Mouse (Mus musculus) olfactory bulb, adult 2 months (tissue): ENCODE results near the gene Apc2. TPM values are rescaled to one million over a fixed set of nuclear protein-coding genes. Genes with fewer than 3 reads are reported as not detected.
"Not testable (repeated sequence)": the region's sequence is repeated elsewhere in the genome, so short reads cannot be mapped to it uniquely, and the experiment has no call there.

Experiments used
- H3K27ac ChIP-seq: fragments of 200-500 bp; 2 replicates; pipeline ENCODE4 v1.5.1; 2012; ENCODE audit warnings: low read depth, low read length; ENCODE audit not compliant: insufficient read depth
- H3K4me1 ChIP-seq: fragments of 200-500 bp; 2 replicates; pipeline ENCODE4 v1.6.1; 2012; ENCODE audit warnings: low read length; ENCODE audit not compliant: control insufficient read depth, insufficient read depth
- H3K4me3 ChIP-seq: fragments of 200-500 bp; 2 replicates; pipeline ENCODE4 v1.5.1; 2012; ENCODE audit warnings: mild to moderate bottlenecking, low read depth, low read length, moderate library complexity; ENCODE audit not compliant: insufficient read depth
- CTCF ChIP-seq: fragments of 200-500 bp; IDR thresholded peaks from 2 replicates; pipeline ENCODE4 v1.5.1; 2012; ENCODE audit warnings: low read depth, mild to moderate bottlenecking, low read length, moderate library complexity; ENCODE audit not compliant: insufficient read depth
- POLR2A ChIP-seq: fragments of 200-500 bp; IDR thresholded peaks from 2 replicates; pipeline ENCODE4 v1.6.1; 2012; ENCODE audit warnings: mild to moderate bottlenecking, low read depth, low read length, moderate library complexity; ENCODE audit not compliant: insufficient read depth
- WGBS: fragments of 180-500 bp; shearing (Covaris S2); methylation state at CpG from one replicate; pipeline ENCODE4 v1.1.7; 2018; 5-methylcytosine and 5-hydroxymethylcytosine counted together
- polyA plus RNA-seq: library from polyadenylated mRNA; stranded (reverse); fragments of >200 nt; gene quantifications from 2 replicates; pipeline ENCODE4 v1.2.4, GENCODE M21; 2012; ENCODE audit warnings: low replicate concordance; ENCODE audit not compliant: missing spikeins, insufficient read depth, insufficient read length

The Apc2 gene
- polyA plus RNA-seq = not detected in 2 replicates

DNA sequence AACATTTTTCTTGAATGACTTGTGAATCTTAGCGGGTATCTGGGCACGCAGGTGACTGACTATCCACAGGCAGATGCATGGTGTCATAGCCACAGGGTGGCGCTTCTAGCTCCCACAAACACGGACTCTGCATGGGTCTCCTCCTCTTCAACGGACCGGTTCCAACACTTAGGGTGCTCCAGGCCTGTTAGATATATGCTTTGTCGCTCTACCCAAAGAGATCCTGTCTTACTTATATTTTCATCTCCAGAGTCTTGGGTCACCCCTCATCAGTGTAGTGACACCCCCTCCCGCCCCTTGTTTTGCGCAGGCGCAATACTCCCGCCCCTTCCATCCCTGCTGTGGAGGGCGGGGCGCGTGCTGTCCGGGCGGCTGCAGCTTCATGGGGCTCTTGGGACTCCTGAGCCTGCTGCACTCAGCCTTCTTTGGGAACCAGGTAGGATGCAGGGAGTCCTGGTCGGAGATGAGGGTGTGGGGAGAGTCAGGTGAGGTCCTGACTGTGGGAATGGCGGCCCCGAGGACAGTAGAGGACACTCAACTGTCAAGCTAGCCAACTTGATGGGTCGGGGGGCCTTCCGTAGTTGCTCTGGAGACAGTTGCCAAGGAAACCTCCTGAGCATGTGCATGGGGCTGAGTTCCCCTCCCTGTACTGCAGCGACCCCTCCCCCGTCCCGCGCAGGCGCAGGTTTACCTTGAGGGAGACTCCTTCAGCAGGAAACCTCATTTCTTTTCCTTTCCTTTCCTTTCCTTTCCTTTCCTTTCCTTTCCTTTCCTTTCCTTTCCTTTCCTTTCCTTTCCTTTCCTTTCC is at the start of gene Apc2:
TSS of gene Apc2 (plus strand) at position 360 of the 808 bp plus-strand sequence.
- 1% methylated on average over 26 of the region's 26 CpGs for WGBS
- Histone ChIP-seq H3K27ac (peak within 1 kb of the TSS; percentile 80), H3K4me1 (peaks cover 56% of the 10 kb centered on the region), H3K4me3 (peak within 1 kb of the TSS; percentile 77)
- peak; percentile 33; the same call in 1 of the 2 replicates for TF ChIP-seq POLR2A
- peak; percentile 73 for TF ChIP-seq CTCF

DNA sequence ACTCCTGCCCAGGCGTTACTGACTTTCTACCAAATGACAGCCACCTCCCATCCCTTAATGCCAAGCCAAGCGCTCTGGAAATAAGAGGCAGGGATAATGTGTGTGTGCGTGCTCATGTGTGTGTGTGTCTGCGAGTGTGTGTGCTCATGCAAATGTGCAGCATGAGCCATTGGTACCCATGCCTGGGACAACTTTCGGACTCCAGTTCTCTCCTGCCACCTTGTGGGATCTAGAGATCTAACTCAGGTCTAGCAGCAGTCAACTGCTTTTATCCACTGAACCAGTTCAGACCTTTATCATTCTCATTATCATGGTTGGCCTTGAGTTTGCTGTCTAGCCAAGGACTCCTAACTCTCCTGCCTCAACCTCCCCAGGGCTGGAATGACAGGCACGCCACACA is 47.9 kb upstream of the Apc2 start:
- Histone ChIP-seq H3K4me3 (no peak overlapping the region), H3K27ac (no peak overlapping the region), H3K4me1 (peaks cover 27% of the 10 kb centered on the region)
- no peak for TF ChIP-seq POLR2A
- no peak for TF ChIP-seq CTCF
- 20% methylated on average over 6 of the region's 6 CpGs for WGBS

DNA sequence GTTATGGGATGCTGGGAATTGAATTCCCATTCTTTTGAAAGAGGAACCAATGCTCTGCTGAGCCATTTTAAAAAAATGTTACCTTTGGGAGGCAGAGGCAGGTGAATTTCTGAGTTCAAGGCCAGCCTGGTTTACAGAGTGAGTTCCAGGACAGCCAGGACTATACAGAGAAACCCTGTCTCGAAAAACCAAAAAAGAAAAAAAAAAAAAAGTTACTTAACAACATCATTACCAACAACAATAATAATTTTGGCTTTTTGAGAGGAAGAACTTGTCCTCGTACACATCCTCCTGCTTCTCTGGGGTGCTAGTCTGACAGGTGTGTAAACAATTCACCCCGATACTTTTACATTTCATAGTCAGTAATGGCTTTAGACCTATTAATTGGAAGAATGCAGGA is 47.3 kb upstream of the Apc2 start:
- H3K4me3 ChIP-seq, H3K27ac ChIP-seq: not testable (repeated sequence)
- peaks cover 28% of the 10 kb centered on the region for H3K4me1 ChIP-seq
- 12% methylated on average over 3 of the region's 3 CpGs for WGBS

DNA sequence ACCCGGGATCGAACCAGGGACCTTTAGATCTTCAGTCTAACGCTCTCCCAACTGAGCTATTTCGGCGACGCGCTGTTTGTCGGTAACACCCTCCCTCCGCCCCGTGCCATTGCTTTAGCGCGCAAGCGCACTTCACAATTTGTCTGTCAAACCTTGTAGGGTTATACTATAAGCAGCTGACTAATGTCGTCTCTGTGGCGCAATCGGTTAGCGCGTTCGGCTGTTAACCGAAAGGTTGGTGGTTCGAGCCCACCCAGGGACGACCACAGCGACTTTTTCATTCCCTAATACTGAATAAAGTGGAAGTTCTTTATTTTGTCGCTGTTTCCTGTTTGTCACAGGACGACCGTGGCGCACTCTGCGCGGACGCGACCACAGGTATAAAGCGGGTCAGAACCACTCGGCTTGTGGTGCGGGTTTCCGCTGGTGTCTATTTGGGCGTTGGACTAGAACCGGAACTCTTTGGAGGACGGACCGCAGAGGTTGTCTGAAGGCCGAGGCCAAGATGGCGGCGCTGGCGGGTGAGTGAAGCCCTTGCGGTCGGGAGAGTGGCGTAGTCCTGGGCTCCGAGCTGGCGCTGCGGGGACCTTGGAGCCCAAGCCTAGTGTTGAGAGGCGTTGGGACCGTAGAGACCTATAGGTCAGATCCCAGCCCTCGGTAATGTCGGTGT is 46.7 kb upstream of the Apc2 start, which contains the start of gene Ndufs7:
TSS of gene Ndufs7 (plus strand) at position 151 of the 670 bp plus-strand sequence.
- WGBS = under 1% methylated on average over 53 of the region's 53 CpGs
- TF ChIP-seq CTCF (no peak), POLR2A (peak; percentile 76)
- Histone ChIP-seq H3K27ac (peak within 1 kb of the TSS; percentile 81), H3K4me1 (peaks cover 29% of the 10 kb centered on the region), H3K4me3 (peak within 1 kb of the TSS; percentile 67)

DNA sequence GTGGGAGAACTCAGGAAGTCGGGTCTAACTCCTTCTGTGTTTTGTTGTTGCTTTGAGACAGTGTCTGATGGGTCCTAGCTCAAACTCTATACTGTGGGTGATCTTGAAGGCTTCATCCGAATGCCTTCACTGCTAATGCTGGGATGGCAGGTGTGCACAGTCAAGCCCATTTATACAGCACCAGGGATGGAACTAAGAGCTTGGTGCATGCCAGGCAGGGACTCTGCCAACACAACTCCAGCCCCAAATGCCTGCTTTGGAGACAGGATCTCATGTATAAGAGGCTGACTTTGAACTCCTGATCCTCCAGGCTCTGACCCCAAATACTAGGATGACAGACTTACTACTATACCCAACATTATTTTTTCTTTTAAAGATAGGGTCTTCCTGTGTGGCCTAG is 45.7 kb upstream of the Apc2 start:
- Histone ChIP-seq H3K27ac (no peak overlapping the region), H3K4me3 (peak overlapping the region; percentile 67), H3K4me1 (peaks cover 26% of the 10 kb centered on the region)
- 30% methylated on average over 2 of the region's 2 CpGs for WGBS
- TF ChIP-seq POLR2A (no peak), CTCF (no peak)

DNA sequence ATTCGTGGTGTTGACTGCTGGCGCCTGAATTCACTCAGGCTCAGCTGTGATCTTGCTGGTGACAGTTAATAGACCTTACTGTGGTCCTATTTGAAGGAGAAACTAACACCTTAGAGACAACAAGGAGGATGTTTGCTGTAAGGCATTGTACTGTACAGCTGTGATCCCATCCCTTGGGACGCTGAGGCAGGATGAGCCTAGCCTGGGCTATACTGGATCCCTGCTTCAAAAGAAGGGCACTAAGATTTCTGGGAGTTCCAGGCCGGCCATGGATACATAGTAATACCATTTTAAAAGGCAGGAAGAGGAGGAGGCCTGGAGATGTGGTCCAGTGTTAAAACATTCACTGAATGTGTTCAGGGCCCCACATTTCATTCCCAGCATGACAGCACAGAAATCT is 45.2 kb upstream of the Apc2 start:
- Histone ChIP-seq H3K27ac (no peak overlapping the region), H3K4me3 (no peak overlapping the region), H3K4me1 (peaks cover 23% of the 10 kb centered on the region)
- TF ChIP-seq CTCF = no peak
- TF ChIP-seq POLR2A = no peak
- WGBS = 80% methylated on average over 4 of the region's 4 CpGs

DNA sequence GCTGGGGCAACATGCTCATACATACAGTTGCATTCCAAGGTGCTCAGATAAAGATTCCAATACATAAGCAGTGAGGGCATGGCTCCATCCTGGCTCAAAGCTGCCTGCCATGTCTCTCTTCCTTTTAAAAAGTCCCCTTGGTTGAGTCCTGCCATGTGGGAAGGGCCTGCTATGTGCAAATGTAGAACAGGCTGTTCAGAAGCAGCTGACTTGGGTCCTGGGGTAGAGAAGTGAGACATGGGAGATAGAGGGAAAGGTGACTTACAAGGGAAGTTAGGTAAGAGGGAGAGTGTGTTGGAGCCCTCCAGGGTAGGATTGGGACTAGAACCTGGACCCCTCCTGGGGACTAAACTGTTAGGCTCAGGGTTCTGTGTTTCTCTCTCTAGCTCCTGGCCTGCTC is 43.8 kb upstream of the Apc2 start:
- no peak for TF ChIP-seq POLR2A
- no peak for TF ChIP-seq CTCF
- H3K27ac ChIP-seq = no peak overlapping the region
- H3K4me3 ChIP-seq = no peak overlapping the region
- H3K4me1 ChIP-seq = peaks cover 20% of the 10 kb centered on the region

DNA sequence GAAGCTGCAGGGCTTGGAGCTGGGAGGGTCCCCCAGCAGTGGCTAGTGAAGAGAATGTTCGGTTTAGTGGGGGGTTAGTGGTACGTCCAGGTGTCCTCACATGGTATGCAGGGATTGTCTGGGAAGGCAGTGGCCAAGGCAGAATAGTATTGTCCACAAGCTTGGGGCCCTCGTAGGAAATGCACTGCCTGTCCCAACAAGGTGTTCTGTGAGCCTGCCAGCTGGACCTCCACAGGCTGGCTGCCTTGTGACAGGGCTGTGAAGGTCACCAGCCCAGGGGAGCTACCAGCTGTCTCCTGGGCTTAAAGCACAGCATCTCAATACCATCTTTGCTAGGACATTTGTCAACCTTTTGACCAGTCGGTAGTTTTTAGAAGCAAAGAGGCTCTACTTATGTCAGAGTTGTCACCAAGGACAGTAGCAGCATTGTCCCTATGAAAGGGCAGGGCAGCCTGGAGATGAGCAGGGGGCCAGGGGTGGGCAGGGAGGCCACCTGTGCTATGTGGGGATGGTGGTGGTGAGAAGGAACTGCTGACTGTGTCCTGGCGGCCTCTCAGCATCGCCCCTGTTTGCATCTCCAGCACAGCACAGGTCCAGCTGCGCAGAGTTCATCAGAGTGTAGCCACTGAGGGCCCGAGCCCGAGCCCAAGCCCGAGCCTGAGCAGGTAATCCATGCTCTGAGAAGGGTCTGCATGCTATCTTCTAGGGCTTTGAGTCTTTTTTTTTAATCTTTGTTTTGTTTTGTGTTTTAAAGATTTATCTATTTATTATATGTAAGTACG is 43.1 kb upstream of the Apc2 start:
- Histone ChIP-seq H3K27ac (no peak overlapping the region), H3K4me1 (peaks cover 20% of the 10 kb centered on the region), H3K4me3 (no peak overlapping the region)
- 90% methylated on average over 11 of the region's 11 CpGs for WGBS
- TF ChIP-seq POLR2A = no peak
- no peak for TF ChIP-seq CTCF
